Mouse (Mus musculus) fat pad, adult 2 months (tissue): ENCODE results near the gene Ddit4l.
"Not testable (repeated sequence)": the region's sequence is repeated elsewhere in the genome, so short reads cannot be mapped to it uniquely, and the experiment has no call there.

ENCODE experiments used
- DNase-seq: peaks from one replicate; pipeline ENCODE4 v3.0.0-alpha.2; 2011; ENCODE audit warnings: low read depth, low spot score; ENCODE audit errors: extremely low read depth

The Ddit4l gene

DNA sequence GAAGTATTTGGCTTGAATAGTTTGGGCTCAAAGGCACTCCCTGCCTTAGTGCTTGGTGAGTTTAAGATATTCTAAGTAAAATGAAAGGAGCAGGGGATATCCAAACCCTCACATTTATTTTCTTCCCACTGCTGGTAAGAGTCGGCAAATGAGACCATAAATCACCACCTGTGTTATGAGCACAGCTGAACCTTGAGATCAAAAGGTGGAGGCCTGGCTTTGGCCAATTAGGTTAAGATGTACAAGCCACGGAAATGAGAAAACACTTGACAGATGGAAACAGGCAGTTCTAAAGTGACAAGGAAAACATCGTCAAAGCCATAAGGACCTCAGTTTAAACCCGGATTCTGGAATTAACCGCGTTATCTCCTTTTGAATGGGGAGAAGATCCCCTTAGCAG lies 23.5 kb downstream of the Ddit4l start:
- no peak for DNase-seq

DNA sequence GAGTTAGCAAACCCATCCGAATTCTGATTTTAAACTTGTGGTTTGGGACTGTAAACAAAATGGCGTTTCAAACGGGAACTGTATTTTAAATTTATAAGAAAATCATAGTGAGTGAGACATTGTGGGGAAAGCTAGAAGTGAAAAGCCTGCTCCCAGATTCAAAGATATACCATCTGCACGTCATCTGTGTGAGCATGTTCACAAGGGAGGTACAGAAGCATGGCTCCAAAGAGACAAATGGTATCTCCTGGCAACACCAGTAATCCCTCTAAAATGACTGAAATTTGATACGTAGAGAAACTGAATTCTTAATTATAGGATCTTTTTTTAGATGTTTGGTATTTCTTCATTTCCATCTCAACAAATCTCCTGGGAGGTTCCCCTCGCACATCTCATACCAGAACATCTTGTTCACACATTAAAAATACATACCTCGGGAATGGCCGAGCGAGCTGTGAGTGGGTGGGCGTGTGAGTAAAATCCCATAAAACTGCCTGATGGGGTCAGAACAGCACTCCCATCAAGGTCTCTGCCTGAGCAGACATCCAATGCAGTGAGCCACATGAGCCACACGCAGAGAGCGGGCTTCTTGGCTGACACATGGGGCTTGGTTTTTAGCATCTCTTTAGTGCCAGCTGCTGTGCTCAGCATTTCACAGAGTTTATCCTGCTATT lies 26.2 kb downstream of the Ddit4l start:
- DNase-seq, result no peak

DNA sequence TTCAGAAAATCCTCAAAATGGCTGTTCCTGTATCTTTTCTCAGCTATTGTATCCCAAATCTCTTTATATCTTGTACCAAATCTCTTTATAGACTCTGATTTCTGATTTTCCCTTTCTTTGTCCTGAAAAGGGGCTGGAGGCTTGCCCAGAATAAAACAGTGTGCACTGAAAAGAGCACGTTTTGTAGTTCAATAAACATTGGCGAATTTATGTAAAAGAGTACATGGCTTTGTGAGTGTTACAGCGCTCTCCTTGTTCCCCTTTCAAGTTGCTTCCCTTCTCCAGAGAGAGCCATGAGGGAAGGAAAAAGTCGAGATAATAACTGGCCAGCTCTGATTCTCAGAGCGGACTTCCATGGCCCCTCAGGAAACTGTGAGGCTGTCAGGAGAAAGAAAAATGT lies 27.7 kb downstream of the Ddit4l start:
- DNase-seq, result no peak

DNA sequence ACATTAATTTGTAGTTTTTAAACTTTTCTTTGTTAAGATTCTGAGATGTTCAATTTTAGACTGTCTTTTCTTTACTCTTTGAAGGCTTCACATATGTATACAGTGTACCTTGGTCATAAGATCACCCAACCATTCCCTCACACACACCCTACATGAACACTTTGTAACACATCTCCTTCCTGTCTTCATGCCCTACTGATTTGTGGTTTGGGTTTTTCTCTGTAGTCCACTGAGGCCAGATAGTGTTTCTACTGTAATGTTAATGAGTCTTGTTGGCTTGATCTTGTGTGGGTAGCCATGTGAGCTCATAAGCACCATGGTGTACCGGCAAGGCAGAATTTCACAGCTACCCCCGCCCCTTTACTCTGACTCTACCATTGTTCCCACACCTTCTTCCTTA lies 31.4 kb downstream of the Ddit4l start:
- DNase-seq, result no peak

DNA sequence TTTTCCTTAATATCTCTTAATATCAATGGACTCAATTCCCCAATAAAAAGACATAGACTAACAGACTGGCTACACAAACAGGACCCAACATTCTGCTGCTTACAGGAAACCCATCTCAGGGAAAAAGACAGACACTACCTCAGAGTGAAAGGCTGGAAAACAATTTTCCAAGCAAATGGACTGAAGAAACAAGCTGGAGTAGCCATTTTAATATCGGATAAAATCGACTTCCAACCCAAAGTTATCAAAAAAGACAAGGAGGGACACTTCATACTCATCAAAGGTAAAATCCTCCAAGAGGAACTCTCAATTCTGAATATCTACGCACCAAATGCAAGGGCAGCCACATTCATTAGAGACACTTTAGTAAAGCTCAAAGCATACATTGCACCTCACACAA lies 49.8 kb downstream of the Ddit4l start, which contains the start of gene Gm21962:
Gene Gm21962 (plus strand): TSS at position 301 of the 400 bp plus-strand sequence.
- not testable (repeated sequence) for DNase-seq
